Mouse (Mus musculus) right cerebral cortex, postnatal 4 days (tissue): ENCODE data around the gene Dnm3.

Experiments
- DNase-seq: peaks from one replicate; pipeline ENCODE4 v3.0.0-alpha.2; 2022

Gene Dnm3

GRCm38 (mm10) chr1:162206998-162207707 lies 270.7 kb downstream of the Dnm3 start:
- DNase-seq, result no peak

- DNase-seq, result no peak
Measured at GRCm38 (mm10) chr1:162202465-162203348, 275.1 kb downstream of the Dnm3 start.

- DNase-seq, result no peak
Measured at GRCm38 (mm10) chr1:162200446-162200845, 277.4 kb downstream of the Dnm3 start.

GRCm38 (mm10) chr1:162196812-162197680 lies 280.8 kb downstream of the Dnm3 start:
- no peak for DNase-seq

- no peak for DNase-seq
Measured at GRCm38 (mm10) chr1:162188744-162189143, 289.1 kb downstream of the Dnm3 start.

- no peak for DNase-seq
Measured at GRCm38 (mm10) chr1:162187352-162188120, 290.3 kb downstream of the Dnm3 start.

GRCm38 (mm10) chr1:162186470-162187351 lies 291.1 kb downstream of the Dnm3 start:
- no peak for DNase-seq

- DNase-seq, result peak; percentile 28
Measured at GRCm38 (mm10) chr1:162184003-162184748, 293.7 kb downstream of the Dnm3 start.

GRCm38 (mm10) chr1:162183438-162183837 lies 294.4 kb downstream of the Dnm3 start:
- DNase-seq, result no peak

- DNase-seq, result no peak
Measured at GRCm38 (mm10) chr1:162181187-162181975, 296.5 kb downstream of the Dnm3 start.

GRCm38 (mm10) chr1:162180451-162180850 lies 297.4 kb downstream of the Dnm3 start:
- DNase-seq, result no peak

- no peak for DNase-seq
Measured at GRCm38 (mm10) chr1:162179401-162179800, 298.4 kb downstream of the Dnm3 start.

- DNase-seq, result no peak
Measured at GRCm38 (mm10) chr1:162172806-162173205, 305.0 kb downstream of the Dnm3 start.

- no peak for DNase-seq
Measured at GRCm38 (mm10) chr1:162163687-162164484, 313.9 kb downstream of the Dnm3 start.

- DNase-seq, result no peak
Measured at GRCm38 (mm10) chr1:162162677-162163076, 315.2 kb downstream of the Dnm3 start.

- no peak for DNase-seq
Measured at GRCm38 (mm10) chr1:162162249-162162648, 315.6 kb downstream of the Dnm3 start.

- DNase-seq, result no peak
Measured at GRCm38 (mm10) chr1:162160718-162161117, 317.1 kb downstream of the Dnm3 start.

GRCm38 (mm10) chr1:162158486-162158885 lies 319.3 kb downstream of the Dnm3 start:
- DNase-seq, result no peak

GRCm38 (mm10) chr1:162157659-162158058 lies 320.2 kb downstream of the Dnm3 start:
- no peak for DNase-seq
